In genomic region chr11:25606886-25607285, GRCm38 (mm10) we compare ENCODE assay signal across 27 mouse cellular contexts.
DNase-seq lines count a peak whose midpoint lies in the region; ATAC-seq lines count a peak whose summit lies in the region.
"Had no signal": no experiment of that assay in that cellular context is flagged by ENCODE, and none has a peak within 500 bp of the region (broad histone marks: within the 10 kb centered on the region; RNA-seq: fewer than 3 reads in every experiment).

No protein-coding gene starts in this region.

- DNase-seq in hindbrain, embryonic 14.5 days (ENCODE audit: low spot score), result no peak
- DNase-seq in kidney, postnatal 36 days, result no peak
- DNase-seq: adrenal gland, adult 8-10 months; adrenal gland, postnatal 25 days; cerebellum, adult 11-12 months; cerebellum, adult 8-10 months; cerebellum, postnatal 10 days; cerebellum, postnatal 36 days; embryo, embryonic 11 days; gastrocnemius, adult 2 months; gastrocnemius, postnatal 14 days; heart, adult 11 months had no signal

- H3K4me1 ChIP-seq in forebrain, embryonic 13.5 days, result peaks cover 8% of the 10 kb centered on the region
- H3K4me1 ChIP-seq in forebrain, embryonic 16.5 days (replicated peaks; ENCODE audit: control insufficient read depth, insufficient read depth, low read length), result no peaks in the 10 kb centered on the region; the same call in 1 of the 2 replicates
- peaks cover 5% of the 10 kb centered on the region; the same call in 1 of the 2 replicates for H3K4me1 ChIP-seq in hindbrain, embryonic 13.5 days (replicated peaks)
- no peaks in the 10 kb centered on the region for H3K4me1 ChIP-seq in hindbrain, embryonic 14.5 days (replicated peaks; ENCODE audit: control insufficient read depth, insufficient read depth, low read length)
- peaks cover 10% of the 10 kb centered on the region for H3K4me1 ChIP-seq in neural tube, embryonic 13.5 days (replicated peaks)
- H3K4me1 ChIP-seq in neural tube, embryonic 15.5 days, result peaks cover 9% of the 10 kb centered on the region
- no peaks in the 10 kb centered on the region for H3K4me1 ChIP-seq in kidney, embryonic 14.5 days (ENCODE audit: control insufficient read depth, insufficient read depth, low read length)
- H3K4me1 ChIP-seq: embryonic facial prominence, embryonic 10.5 days; embryonic facial prominence, embryonic 13.5 days had no signal

- no peak overlapping the region for H3K9ac ChIP-seq in forebrain, embryonic 13.5 days
- no peak overlapping the region for H3K9ac ChIP-seq in forebrain, embryonic 16.5 days (replicated peaks; ENCODE audit: low read depth, low read length)
- no peak overlapping the region for H3K9ac ChIP-seq in hindbrain, embryonic 13.5 days
- no peak overlapping the region for H3K9ac ChIP-seq in hindbrain, embryonic 14.5 days
- no peak overlapping the region for H3K9ac ChIP-seq in neural tube, embryonic 13.5 days
- H3K9ac ChIP-seq in neural tube, embryonic 15.5 days (replicated peaks), result no peak overlapping the region
- no peak overlapping the region for H3K9ac ChIP-seq in kidney, embryonic 14.5 days (ENCODE audit: low read depth, low read length)
- H3K9ac ChIP-seq: embryonic facial prominence, embryonic 13.5 days had no signal

- H3K27me3 ChIP-seq in forebrain, embryonic 13.5 days, result no peaks in the 10 kb centered on the region
- H3K27me3 ChIP-seq in forebrain, embryonic 16.5 days (replicated peaks; ENCODE audit: control insufficient read depth, insufficient read depth, low read length), result no peaks in the 10 kb centered on the region
- H3K27me3 ChIP-seq in hindbrain, embryonic 13.5 days, result no peaks in the 10 kb centered on the region
- H3K27me3 ChIP-seq in hindbrain, embryonic 14.5 days (ENCODE audit: control insufficient read depth, insufficient read depth, low read length), result no peaks in the 10 kb centered on the region
- H3K27me3 ChIP-seq in neural tube, embryonic 13.5 days, result no peaks in the 10 kb centered on the region
- H3K27me3 ChIP-seq in neural tube, embryonic 15.5 days (replicated peaks), result no peaks in the 10 kb centered on the region
- no peaks in the 10 kb centered on the region for H3K27me3 ChIP-seq in kidney, embryonic 14.5 days (ENCODE audit: control insufficient read depth, insufficient read depth, low read length)
- H3K27me3 ChIP-seq: embryonic facial prominence, embryonic 13.5 days had no signal

- peak; percentile 8; the same call in 1 of the 2 replicates for ATAC-seq in forebrain, embryonic 13.5 days
- no peak for ATAC-seq in forebrain, embryonic 16.5 days
- 0 out of 2 replicates have a peak, but pooled peaks have one; percentile 46 for ATAC-seq in hindbrain, embryonic 13.5 days (ENCODE audit: low FRiP score)
- no peak; the same call in 1 of the 2 replicates for ATAC-seq in hindbrain, embryonic 14.5 days (ENCODE audit: low FRiP score)
- peak; percentile 59 for ATAC-seq in neural tube, embryonic 13.5 days (ENCODE audit: low read depth)
- peak; percentile 38; the same call in 1 of the 2 replicates for ATAC-seq in neural tube, embryonic 15.5 days (ENCODE audit: low FRiP score)
- no peak for ATAC-seq in kidney, embryonic 14.5 days (ENCODE audit: low FRiP score, low TSS enrichment)
- ATAC-seq: activated CD4-positive, CD25-positive, alpha-beta regulatory T cell, adult 4 months; CD4-positive, CD25-positive, alpha-beta regulatory T cell, adult 4 months; hindbrain, postnatal 0 days; inflammation-experienced regulatory T-cells, adult 6 months; intestine, embryonic 16.5 days had no signal

- no peaks in the 10 kb centered on the region for H3K36me3 ChIP-seq in forebrain, embryonic 13.5 days (ENCODE audit: poor library complexity, severe bottlenecking)
- H3K36me3 ChIP-seq in forebrain, embryonic 16.5 days (ENCODE audit: control insufficient read depth, insufficient read depth), result no peaks in the 10 kb centered on the region
- no peaks in the 10 kb centered on the region for H3K36me3 ChIP-seq in hindbrain, embryonic 13.5 days
- no peaks in the 10 kb centered on the region for H3K36me3 ChIP-seq in hindbrain, embryonic 14.5 days (replicated peaks; ENCODE audit: control insufficient read depth, insufficient read depth)
- H3K36me3 ChIP-seq in neural tube, embryonic 13.5 days, result no peaks in the 10 kb centered on the region
- no peaks in the 10 kb centered on the region for H3K36me3 ChIP-seq in neural tube, embryonic 15.5 days
- no peaks in the 10 kb centered on the region for H3K36me3 ChIP-seq in kidney, embryonic 14.5 days (ENCODE audit: control insufficient read depth, insufficient read depth, low read length)
- H3K36me3 ChIP-seq: embryonic facial prominence, embryonic 10.5 days; embryonic facial prominence, embryonic 13.5 days had no signal

- H3K27ac ChIP-seq in forebrain, embryonic 13.5 days, result no peak overlapping the region
- no peak overlapping the region for H3K27ac ChIP-seq in forebrain, embryonic 16.5 days (ENCODE audit: low read length)
- no peak overlapping the region for H3K27ac ChIP-seq in hindbrain, embryonic 13.5 days
- no peak overlapping the region for H3K27ac ChIP-seq in hindbrain, embryonic 14.5 days
- H3K27ac ChIP-seq in neural tube, embryonic 13.5 days (replicated peaks), result 0 out of 2 replicates have a peak overlapping the region, but pooled peaks have one; percentile 4
- no peak overlapping the region for H3K27ac ChIP-seq in neural tube, embryonic 15.5 days (replicated peaks)
- H3K27ac ChIP-seq in kidney, embryonic 14.5 days (ENCODE audit: low read depth, low read length), result no peak overlapping the region
- H3K27ac ChIP-seq: embryonic facial prominence, embryonic 10.5 days; embryonic facial prominence, embryonic 13.5 days; gastrocnemius, adult 2 months; hindbrain, postnatal 0 days had no signal

- WGBS in forebrain, embryonic 13.5 days, result 2% methylated on average over 2 of the region's 2 CpGs
- 2% methylated on average over 2 of the region's 2 CpGs for WGBS in forebrain, embryonic 16.5 days
- WGBS in hindbrain, embryonic 13.5 days, result 33% methylated on average over 2 of the region's 2 CpGs
- 23% methylated on average over 2 of the region's 2 CpGs for WGBS in hindbrain, embryonic 14.5 days
- WGBS in neural tube, embryonic 13.5 days, result 10% methylated on average over 2 of the region's 2 CpGs
- 10% methylated on average over 2 of the region's 2 CpGs for WGBS in neural tube, embryonic 15.5 days
- 43% methylated on average over 2 of the region's 2 CpGs for WGBS in kidney, embryonic 14.5 days

- H3K4me3 ChIP-seq in forebrain, embryonic 13.5 days, result no peak overlapping the region
- no peak overlapping the region for H3K4me3 ChIP-seq in forebrain, embryonic 16.5 days (replicated peaks; ENCODE audit: low read length)
- H3K4me3 ChIP-seq in hindbrain, embryonic 13.5 days, result no peak overlapping the region
- no peak overlapping the region for H3K4me3 ChIP-seq in hindbrain, embryonic 14.5 days (replicated peaks; ENCODE audit: low read length)
- H3K4me3 ChIP-seq in neural tube, embryonic 13.5 days, result no peak overlapping the region
- no peak overlapping the region for H3K4me3 ChIP-seq in neural tube, embryonic 15.5 days (replicated peaks)
- no peak overlapping the region for H3K4me3 ChIP-seq in kidney, embryonic 14.5 days (ENCODE audit: low read length)
- H3K4me3 ChIP-seq: embryonic facial prominence, embryonic 10.5 days; embryonic facial prominence, embryonic 13.5 days; erythroblast, embryonic 14.5 days; gastrocnemius, adult 2 months had no signal

- H3K4me2 ChIP-seq in forebrain, embryonic 13.5 days, result no peak overlapping the region
- H3K4me2 ChIP-seq in forebrain, embryonic 16.5 days (ENCODE audit: low read length), result no peak overlapping the region
- no peak overlapping the region for H3K4me2 ChIP-seq in hindbrain, embryonic 13.5 days
- no peak overlapping the region for H3K4me2 ChIP-seq in hindbrain, embryonic 14.5 days (replicated peaks)
- H3K4me2 ChIP-seq in neural tube, embryonic 13.5 days, result no peak overlapping the region
- no peak overlapping the region for H3K4me2 ChIP-seq in neural tube, embryonic 15.5 days
- no peak overlapping the region for H3K4me2 ChIP-seq in kidney, embryonic 14.5 days (replicated peaks; ENCODE audit: low read depth, low read length)
- H3K4me2 ChIP-seq: embryonic facial prominence, embryonic 13.5 days; heart, embryonic 11.5 days had no signal

- no peaks in the 10 kb centered on the region for H3K9me3 ChIP-seq in forebrain, embryonic 13.5 days (replicated peaks)
- H3K9me3 ChIP-seq in forebrain, embryonic 16.5 days (ENCODE audit: control insufficient read depth, low read length), result no peaks in the 10 kb centered on the region
- no peaks in the 10 kb centered on the region for H3K9me3 ChIP-seq in hindbrain, embryonic 13.5 days
- no peaks in the 10 kb centered on the region for H3K9me3 ChIP-seq in hindbrain, embryonic 14.5 days (ENCODE audit: control insufficient read depth, low read length)
- H3K9me3 ChIP-seq in neural tube, embryonic 13.5 days, result no peaks in the 10 kb centered on the region
- H3K9me3 ChIP-seq in neural tube, embryonic 15.5 days (replicated peaks), result no peaks in the 10 kb centered on the region
- H3K9me3 ChIP-seq in kidney, embryonic 14.5 days (ENCODE audit: control insufficient read depth, low read length), result no peaks in the 10 kb centered on the region
- H3K9me3 ChIP-seq: embryonic facial prominence, embryonic 10.5 days; embryonic facial prominence, embryonic 13.5 days had no signal

Comparison
In these comparisons a context has a peak if more than half of its experiments do, and no peak if none do; other contexts are left out.
1. ATAC-seq: peak in forebrain, embryonic 13.5 days (single experiment), hindbrain, embryonic 13.5 days (single experiment), neural tube, embryonic 13.5 days (single experiment) and neural tube, embryonic 15.5 days (single experiment); none in forebrain, embryonic 16.5 days (single experiment), hindbrain, embryonic 14.5 days (single experiment) and kidney, embryonic 14.5 days (single experiment).